ENCODE assay signal across 8 mouse cellular contexts in the genomic region with DNA sequence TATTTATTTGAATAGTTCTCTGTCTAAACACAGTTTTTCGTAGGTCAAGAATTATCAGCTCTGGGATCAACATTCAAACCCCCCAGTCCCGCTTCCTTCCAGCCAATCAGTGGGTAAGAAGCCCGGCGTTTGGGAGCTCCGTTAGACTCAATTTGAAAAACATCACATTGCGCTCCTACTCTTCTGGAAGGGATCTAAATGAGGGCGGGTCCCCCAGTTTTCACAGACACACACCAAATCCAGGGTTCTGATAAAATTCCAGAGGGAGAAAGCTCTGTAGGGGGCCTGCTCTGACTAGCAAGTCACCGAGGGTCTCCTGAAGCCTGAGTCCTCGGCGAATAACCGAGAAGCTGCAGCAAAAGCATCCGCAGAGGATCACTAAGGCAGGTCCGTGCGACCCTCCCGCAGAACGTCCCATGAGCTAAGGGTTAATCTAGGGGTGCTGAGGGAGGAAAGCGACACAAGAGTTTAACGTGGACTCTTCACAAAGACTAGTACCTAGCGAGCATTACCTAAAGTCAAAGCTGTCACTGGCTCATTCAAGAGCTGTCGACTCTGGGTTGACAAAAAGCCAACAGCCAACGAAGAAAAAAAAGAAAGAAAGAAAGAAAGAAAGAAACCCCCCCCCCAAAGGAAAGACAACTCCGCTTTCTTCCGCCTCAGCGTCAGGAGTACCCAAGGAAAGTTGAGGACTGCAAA. TPM values are rescaled to one million over a fixed set of nuclear protein-coding genes. Genes with fewer than 3 reads are reported as not detected.
DNase-seq lines count a peak whose midpoint lies in the region; ATAC-seq and TF ChIP-seq lines count a peak whose summit lies in the region.

No protein-coding gene starts in this region.

- H3K9ac ChIP-seq in forebrain, embryonic 13.5 days = peak overlapping the region; percentile 98

- no peak; the same call in 1 of the 2 replicates for ATAC-seq in forebrain, embryonic 13.5 days
- ATAC-seq in granulocyte monocyte progenitor cell, adult 5-6 weeks (replicated peaks; ENCODE audit: poor library complexity, severe bottlenecking) = no peak

- no peaks in the 10 kb centered on the region for H3K9me3 ChIP-seq in forebrain, embryonic 13.5 days (replicated peaks)
- H3K9me3 ChIP-seq in hindbrain, embryonic 10.5 days = no peaks in the 10 kb centered on the region

- H3K36me3 ChIP-seq in forebrain, embryonic 13.5 days (ENCODE audit: poor library complexity, severe bottlenecking) = no peaks in the 10 kb centered on the region
- no peaks in the 10 kb centered on the region for H3K36me3 ChIP-seq in hindbrain, embryonic 10.5 days
- no peaks in the 10 kb centered on the region for H3K36me3 ChIP-seq in small intestine, adult 2 months (ENCODE audit: control insufficient read depth, insufficient read depth, low read length)

- WGBS in forebrain, embryonic 13.5 days = under 1% methylated on average over 24 of the region's 24 CpGs
- WGBS in hindbrain, embryonic 10.5 days = under 1% methylated on average over 24 of the region's 24 CpGs
- under 1% methylated on average over 24 of the region's 24 CpGs for WGBS in small intestine, adult 2 months

- DNase-seq in MN1 (ENCODE audit: low spot score) = peak; percentile 59
- DNase-seq in c-Kit-negative CD71-positive TER-119-positive erythroid progenitor cells, embryonic 14.5 days (ENCODE audit: low read depth, low spot score) = peak; percentile 72
- DNase-seq in hindbrain, embryonic 10.5 days (ENCODE audit: low spot score) = peak; percentile 59
- peak; percentile 16 to 26 for DNase-seq in left cerebral cortex, postnatal 25 days (ENCODE audit: low spot score in 2 of 2)
- DNase-seq in mesoderm, embryonic 11.5 days (ENCODE audit: low read depth, low spot score) = peak; percentile 48

- H3K27me3 ChIP-seq in forebrain, embryonic 13.5 days = no peaks in the 10 kb centered on the region
- no peaks in the 10 kb centered on the region for H3K27me3 ChIP-seq in hindbrain, embryonic 10.5 days (ENCODE audit: insufficient read depth, poor library complexity, severe bottlenecking)
- no peaks in the 10 kb centered on the region for H3K27me3 ChIP-seq in small intestine, adult 2 months (ENCODE audit: control insufficient read depth, insufficient read depth, low read length)

- TF ChIP-seq POLR2A in small intestine, adult 2 months (IDR thresholded peaks at IDR 0.05; ENCODE audit: low read depth, low read length) = no peak

- H3K27ac ChIP-seq in forebrain, embryonic 13.5 days = peak overlapping the region; percentile 95
- H3K27ac ChIP-seq in hindbrain, embryonic 10.5 days = peak overlapping the region; percentile 96
- H3K27ac ChIP-seq in small intestine, adult 2 months (ENCODE audit: insufficient read depth, low read depth, low read length) = peak overlapping the region; percentile 67

- H3K4me2 ChIP-seq in forebrain, embryonic 13.5 days = peak overlapping the region; percentile 72

- TF ChIP-seq CTCF in small intestine, adult 2 months (IDR thresholded peaks at IDR 0.05; ENCODE audit: extremely low read depth, insufficient read length, insufficient replicate concordance, low read depth, low read length) = no peak

- peak overlapping the region; percentile 87 for H3K4me3 ChIP-seq in forebrain, embryonic 13.5 days
- H3K4me3 ChIP-seq in hindbrain, embryonic 10.5 days = peak overlapping the region; percentile 95
- H3K4me3 ChIP-seq in small intestine, adult 2 months (ENCODE audit: low read depth, low read length) = peak overlapping the region; percentile 90

- intact Hi-C loops in left cerebral cortex, postnatal 25 days (cut with DNase I) = loop anchor here (5.0 kb wide), 2 partner anchors 45 to 90 kb away; partner anchors contain the start of gene Spryd7

- peaks cover 9% of the 10 kb centered on the region for H3K4me1 ChIP-seq in forebrain, embryonic 13.5 days
- H3K4me1 ChIP-seq in hindbrain, embryonic 10.5 days (replicated peaks) = peaks cover 5% of the 10 kb centered on the region
- H3K4me1 ChIP-seq in small intestine, adult 2 months (ENCODE audit: control insufficient read depth, insufficient read depth, insufficient read length, low read length) = no peaks in the 10 kb centered on the region

RNA-seq across cellular contexts. Expression of gene Kcnrg, which starts 40.1 kb away (rescaled TPM):
- 2.4 and 2.8 TPM in 2 replicates for polyA plus RNA-seq in forebrain, embryonic 13.5 days (2015; fragmentation: Nextera tagmentation; extraction: Ambion mirVana)
- polyA plus RNA-seq in hindbrain, embryonic 10.5 days (2016; fragmentation: Nextera tagmentation; extraction: Ambion mirVana) = 0.39 and 0.84 TPM in 2 replicates
- under 1 TPM; 0.55 to 0.83 TPM for total RNA-seq in left cerebral cortex, postnatal 25 days (2021)
- polyA plus RNA-seq in small intestine, adult 2 months (2012; rRNA removed) = not detected in 2 replicates
- 0.79 TPM in 1 of 2 replicates, not detected in the other for total RNA-seq in granulocyte monocyte progenitor cell, adult 5-6 weeks (2014; fragmentation: Nextera tagmentation)
- total RNA-seq in granulocyte monocyte progenitor cell, adult 5-6 weeks (2017) = 0.17 and 0.31 TPM in 2 replicates

RNA-seq across cellular contexts. Expression of gene Trim13, which starts 49.3 kb away (rescaled TPM):
- 53.3 and 56.9 TPM in 2 replicates for polyA plus RNA-seq in forebrain, embryonic 13.5 days (2015; fragmentation: Nextera tagmentation; extraction: Ambion mirVana)
- 15.2 and 22.6 TPM in 2 replicates for polyA plus RNA-seq in hindbrain, embryonic 10.5 days (2016; fragmentation: Nextera tagmentation; extraction: Ambion mirVana)
- 10 to 100 TPM; 11.6 to 12.2 TPM for total RNA-seq in left cerebral cortex, postnatal 25 days (2021)
- 0.23 and 0.37 TPM in 2 replicates for polyA plus RNA-seq in small intestine, adult 2 months (2012; rRNA removed)
- 6.9 and 19.0 TPM in 2 replicates for total RNA-seq in granulocyte monocyte progenitor cell, adult 5-6 weeks (2014; fragmentation: Nextera tagmentation)
- total RNA-seq in granulocyte monocyte progenitor cell, adult 5-6 weeks (2017) = 12.6 and 14.6 TPM in 2 replicates

Comparison
In these comparisons a context has a peak if more than half of its experiments do, and no peak if none do; other contexts are left out.
1. DNase-seq: peak in every context shown above with its lines; median percentile 72 in c-Kit-negative CD71-positive TER-119-positive erythroid progenitor cells, embryonic 14.5 days; 59 in MN1; 59 in hindbrain, embryonic 10.5 days; 48 in mesoderm, embryonic 11.5 days; 21 in left cerebral cortex, postnatal 25 days.
2. RNA of gene Trim13, which starts 49.3 kb away (polyA plus RNA-seq): 53.3 to 56.9 TPM in forebrain, embryonic 13.5 days and 15.2 to 22.6 TPM in hindbrain, embryonic 10.5 days; 0.23 to 0.37 TPM in small intestine, adult 2 months; every median in the first group is over 10 times any median in the second.
3. Peak in every context shown above with its lines, with median percentiles within 50 percentile points of each other: H3K27ac ChIP-seq and H3K4me3 ChIP-seq.